Mouse (Mus musculus) midbrain, embryonic 16.5 days (tissue): ENCODE data around the gene Parm1. TPM values are rescaled to one million over a fixed set of nuclear protein-coding genes. Genes with fewer than 3 reads are reported as not detected.
A peak's percentile ranks its signal among the peaks of the same experiment; 100 is the strongest.

Source experiments
- ATAC-seq: fragments of 200-750 bp; cut with Nextera tagmentation; 2 replicates; pipeline ENCODE4 v1.8.0; 2017; ENCODE audit warnings: moderate TSS enrichment
- H3K27ac ChIP-seq: fragments of 300-500 bp; sonication (generic); 2 replicates; pipeline ENCODE4 v1.5.1; 2014; ENCODE audit warnings: mild to moderate bottlenecking, low read length, mixed read lengths
- H3K27me3 ChIP-seq: fragments of 300-500 bp; sonication (generic); 2 replicates; pipeline ENCODE4 v1.6.1; 2014; ENCODE audit warnings: low read depth, low read length, mixed read lengths; ENCODE audit not compliant: control insufficient read depth, insufficient read depth
- H3K36me3 ChIP-seq: fragments of 300-500 bp; sonication (generic); 2 replicates; pipeline ENCODE4 v1.6.1; 2014; ENCODE audit warnings: mild to moderate bottlenecking, low read length, moderate library complexity, mixed read lengths; ENCODE audit not compliant: control insufficient read depth, insufficient read depth
- H3K4me1 ChIP-seq: fragments of 300-500 bp; sonication (generic); 2 replicates; pipeline ENCODE4 v1.6.1; 2014; ENCODE audit warnings: mild to moderate bottlenecking, low read length, mixed read lengths; ENCODE audit not compliant: control insufficient read depth, insufficient read depth
- H3K4me2 ChIP-seq: fragments of 300-500 bp; sonication (generic); 2 replicates; pipeline ENCODE4 v1.6.1; 2014; ENCODE audit warnings: mild to moderate bottlenecking, low read length, mixed read lengths
- H3K4me3 ChIP-seq: fragments of 300-500 bp; sonication (generic); 2 replicates; pipeline ENCODE4 v1.5.1; 2014; ENCODE audit warnings: low read depth, mild to moderate bottlenecking, low read length, moderate library complexity, mixed read lengths
- H3K9ac ChIP-seq: fragments of 300-500 bp; sonication (generic); 2 replicates; pipeline ENCODE4 v1.6.1; 2014; ENCODE audit warnings: low read depth, low read length, mixed read lengths
- H3K9me3 ChIP-seq: fragments of 300-500 bp; sonication (generic); replicated peaks from 2 replicates; pipeline ENCODE4 v1.6.1; 2014; ENCODE audit warnings: mild to moderate bottlenecking, low read length, mixed read lengths; ENCODE audit not compliant: control insufficient read depth, poor library complexity, severe bottlenecking
- WGBS: fragments of 180-500 bp; shearing (Covaris S2); extraction: QIAGEN DNeasy Blood & Tissue Kit; methylation state at CpG from one replicate; pipeline ENCODE4 v1.1.7; 2014; 5-methylcytosine and 5-hydroxymethylcytosine counted together
- polyA plus RNA-seq: library from polyadenylated mRNA; unstranded; fragments of >200 nt; fragmentation: Nextera tagmentation; extraction: Ambion mirVana; gene quantifications from 2 replicates; pipeline ENCODE4 v1.2.1, GENCODE M21; 2015

The Parm1 gene
- polyA plus RNA-seq, 1 experiment from 2014 or later, result 6.7 TPM

DNA sequence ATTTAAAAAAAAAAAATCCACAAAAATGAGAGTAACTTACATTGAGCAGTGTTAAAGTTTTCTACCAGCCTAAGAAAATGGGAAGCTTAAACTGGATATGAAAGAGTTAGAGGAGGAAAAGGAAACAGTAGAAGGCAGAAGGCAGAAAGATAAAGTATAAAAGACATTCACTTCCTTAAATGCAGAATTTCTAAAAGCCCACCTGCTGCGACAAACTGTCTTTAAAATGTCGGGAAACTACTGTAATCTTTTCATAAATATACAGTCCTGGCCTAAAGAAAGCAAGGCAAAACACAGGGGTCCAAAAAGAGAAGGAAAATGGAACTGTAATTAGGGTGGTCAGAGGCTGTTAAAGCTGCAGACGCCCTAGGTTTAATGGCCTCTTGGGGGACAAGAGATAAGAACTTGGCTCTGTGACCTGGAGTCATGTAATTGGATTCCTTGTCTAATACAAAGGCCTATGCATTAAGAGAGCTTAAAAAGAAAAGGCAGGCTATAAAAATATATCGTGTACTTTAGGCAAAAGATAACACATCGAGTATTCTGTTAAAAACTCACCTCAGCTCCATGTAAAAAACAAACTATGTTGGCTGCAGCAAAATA lies 13.0 kb upstream of the Parm1 start:
- H3K36me3 ChIP-seq, result no peaks in the 10 kb centered on the region
- no peak overlapping the region for H3K9ac ChIP-seq
- 56% methylated on average over 5 of the region's 5 CpGs for WGBS
- H3K4me3 ChIP-seq, result no peak overlapping the region
- H3K9me3 ChIP-seq, result no peaks in the 10 kb centered on the region; the same call in 1 of the 2 replicates
- no peak overlapping the region for H3K4me2 ChIP-seq
- no peaks in the 10 kb centered on the region for H3K27me3 ChIP-seq
- H3K27ac ChIP-seq, result no peak overlapping the region
- no peak for ATAC-seq
- no peaks in the 10 kb centered on the region for H3K4me1 ChIP-seq

GRCm38 (mm10) chr5:91517077-91517476 lies 338 bp upstream of the Parm1 start:
- H3K4me3 ChIP-seq, result peak overlapping the region; percentile 59
- WGBS, result 18% methylated on average over 6 of the region's 6 CpGs
- no peaks in the 10 kb centered on the region for H3K36me3 ChIP-seq
- no peaks in the 10 kb centered on the region for H3K9me3 ChIP-seq
- H3K27me3 ChIP-seq, result peaks cover 4% of the 10 kb centered on the region; the same call in 1 of the 2 replicates
- H3K4me1 ChIP-seq, result peaks cover 18% of the 10 kb centered on the region
- H3K9ac ChIP-seq, result no peak overlapping the region
- no peak for ATAC-seq
- H3K4me2 ChIP-seq, result peak overlapping the region; percentile 97
- no peak overlapping the region for H3K27ac ChIP-seq

GRCm38 (mm10) chr5:91518302-91518790 lies 931 bp downstream of the Parm1 start:
- Histone ChIP-seq H3K4me3 (peak overlapping the region; percentile 59), H3K27ac (no peak overlapping the region), H3K4me1 (peaks cover 18% of the 10 kb centered on the region), H3K9me3 (no peaks in the 10 kb centered on the region), H3K9ac (peak overlapping the region; percentile 69), H3K36me3 (no peaks in the 10 kb centered on the region), H3K27me3 (peaks cover 4% of the 10 kb centered on the region; the same call in 1 of the 2 replicates), H3K4me2 (peak overlapping the region; percentile 97)
- WGBS, result 3% methylated on average over 16 of the region's 16 CpGs
- no peak for ATAC-seq

GRCm38 (mm10) chr5:91518946-91519345 lies 1.5 kb downstream of the Parm1 start:
- Histone ChIP-seq H3K36me3 (no peaks in the 10 kb centered on the region), H3K9ac (peak overlapping the region; percentile 31; the same call in 1 of the 2 replicates)
- WGBS, result 26% methylated on average over 7 of the region's 7 CpGs

DNA sequence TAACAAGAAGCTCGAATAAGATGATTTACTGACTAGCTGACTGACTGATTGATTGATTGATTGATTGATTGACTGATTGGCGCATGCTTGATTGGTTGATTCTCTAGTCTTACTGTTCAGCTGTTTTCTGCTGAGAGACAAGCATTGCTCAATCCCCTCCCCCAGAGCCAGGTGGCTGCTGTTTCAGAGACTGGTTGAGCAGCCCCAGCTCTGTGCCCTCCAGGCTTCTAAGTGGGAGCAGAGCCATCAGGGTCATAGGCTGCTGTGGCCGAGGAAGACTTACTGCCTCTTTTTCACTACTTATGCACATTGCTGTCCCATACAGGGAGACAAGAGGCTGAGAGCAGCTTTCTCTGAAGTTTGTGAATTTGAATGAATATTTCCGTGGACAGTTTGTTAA lies 2.1 kb downstream of the Parm1 start:
- no peak overlapping the region for H3K9ac ChIP-seq
- whole genome bisulfite sequencing, result 52% methylated on average over 4 of the region's 4 CpGs
- no peak overlapping the region for H3K27ac ChIP-seq
- ATAC-seq, result no peak
- peak overlapping the region; percentile 41 for H3K4me2 ChIP-seq
- H3K27me3 ChIP-seq, result peaks cover 4% of the 10 kb centered on the region; the same call in 1 of the 2 replicates
- peaks cover 18% of the 10 kb centered on the region for H3K4me1 ChIP-seq
- 0 out of 2 replicates have a peak overlapping the region, but pooled peaks have one; percentile 1 for H3K4me3 ChIP-seq
- H3K36me3 ChIP-seq, result no peaks in the 10 kb centered on the region
- H3K9me3 ChIP-seq, result no peaks in the 10 kb centered on the region

More at GRCm38 (mm10) chr5:91518946-91519345, 1.5 kb downstream of the Parm1 start:
- ATAC-seq, result no peak
- Histone ChIP-seq H3K4me2 (peak overlapping the region; percentile 97), H3K9me3 (no peaks in the 10 kb centered on the region), H3K27ac (no peak overlapping the region), H3K4me1 (peaks cover 18% of the 10 kb centered on the region), H3K27me3 (peaks cover 4% of the 10 kb centered on the region; the same call in 1 of the 2 replicates), H3K4me3 (peak overlapping the region; percentile 59)

DNA sequence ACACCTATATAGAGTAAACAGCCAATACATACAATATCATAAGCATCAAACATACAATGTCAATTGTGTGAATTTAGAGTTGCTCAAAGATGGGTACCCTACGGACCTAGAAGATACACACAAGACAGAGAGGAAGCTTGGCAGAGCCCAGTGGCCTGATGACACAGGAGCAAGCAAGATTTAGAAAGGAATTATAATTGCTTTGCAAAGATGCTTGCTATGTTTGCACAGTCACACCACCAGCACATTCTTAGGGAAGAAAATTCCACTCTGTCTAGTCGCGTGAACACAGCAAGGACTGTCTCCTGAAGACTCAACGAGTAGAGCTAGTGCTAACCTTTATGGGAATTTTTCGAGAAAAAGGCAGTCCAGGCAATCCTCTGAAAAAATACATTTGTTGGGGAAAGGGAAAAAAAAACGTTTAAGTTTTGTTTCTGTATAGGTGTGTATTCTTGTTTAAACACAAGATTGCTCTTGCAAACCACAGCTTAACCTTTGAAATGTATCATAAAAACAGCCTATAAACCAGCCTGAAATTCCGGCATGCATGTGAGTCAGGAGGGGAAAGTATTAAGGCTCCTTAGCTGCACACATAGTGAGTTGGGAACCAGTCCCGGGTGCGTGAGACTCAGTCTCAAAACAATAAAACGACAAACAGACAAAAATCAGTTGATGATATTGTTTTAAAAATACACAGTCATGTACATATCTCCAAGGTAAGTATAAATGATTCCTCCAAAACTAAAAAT lies 15.5 kb downstream of the Parm1 start:
- Histone ChIP-seq H3K4me3 (no peak overlapping the region), H3K9me3 (no peaks in the 10 kb centered on the region), H3K9ac (no peak overlapping the region), H3K27me3 (no peaks in the 10 kb centered on the region), H3K4me2 (no peak overlapping the region), H3K27ac (no peak overlapping the region), H3K4me1 (no peaks in the 10 kb centered on the region), H3K36me3 (no peaks in the 10 kb centered on the region)
- ATAC-seq, result no peak
- WGBS, result 84% methylated on average over 10 of the region's 10 CpGs

DNA sequence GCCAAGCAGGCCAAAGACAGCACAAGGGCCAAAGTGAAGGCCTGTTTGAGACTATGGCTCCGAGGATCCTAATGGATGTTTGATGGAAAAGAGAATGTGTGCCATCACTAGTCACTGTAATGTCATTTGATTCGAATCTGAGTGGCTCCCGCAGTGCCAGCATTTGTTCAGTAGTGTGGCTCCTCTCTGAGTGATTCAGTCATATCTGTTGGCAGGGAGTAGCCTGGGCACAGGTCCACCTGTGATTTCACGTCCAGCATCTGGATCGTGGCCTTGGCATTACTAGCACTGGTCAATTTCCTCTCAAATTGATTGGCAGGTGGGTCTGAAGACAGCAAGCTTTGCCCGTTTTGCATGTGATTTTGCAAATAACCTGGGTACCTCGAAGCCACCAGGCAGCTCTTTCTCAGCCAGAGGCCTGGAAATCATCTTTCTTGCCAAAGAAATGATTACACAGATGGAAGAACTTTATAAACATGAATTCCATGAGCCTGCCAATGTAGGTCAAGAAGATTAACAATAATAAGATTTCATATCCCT lies 41.7 kb downstream of the Parm1 start:
- no peaks in the 10 kb centered on the region for H3K4me1 ChIP-seq
- no peaks in the 10 kb centered on the region for H3K27me3 ChIP-seq
- no peaks in the 10 kb centered on the region for H3K9me3 ChIP-seq
- ATAC-seq, result peak; percentile 60; the same call in 1 of the 2 replicates
- H3K4me3 ChIP-seq, result no peak overlapping the region
- H3K9ac ChIP-seq, result no peak overlapping the region
- no peak overlapping the region for H3K4me2 ChIP-seq
- 83% methylated on average over 7 of the region's 7 CpGs for WGBS
- H3K36me3 ChIP-seq, result no peaks in the 10 kb centered on the region
- no peak overlapping the region for H3K27ac ChIP-seq

- H3K4me2 ChIP-seq, result no peak overlapping the region
- H3K4me3 ChIP-seq, result no peak overlapping the region
- no peak overlapping the region for H3K27ac ChIP-seq
- H3K9me3 ChIP-seq, result no peaks in the 10 kb centered on the region
- 74% methylated on average over 2 of the region's 2 CpGs for WGBS
- no peaks in the 10 kb centered on the region for H3K27me3 ChIP-seq
- no peak overlapping the region for H3K9ac ChIP-seq
- no peaks in the 10 kb centered on the region for H3K36me3 ChIP-seq
- no peak for ATAC-seq
- H3K4me1 ChIP-seq, result no peaks in the 10 kb centered on the region
Observed at GRCm38 (mm10) chr5:91559711-91560110, 42.3 kb downstream of the Parm1 start.

- no peak overlapping the region for H3K4me2 ChIP-seq
- no peaks in the 10 kb centered on the region for H3K9me3 ChIP-seq
- 79% methylated on average over 3 of the region's 3 CpGs for WGBS
- H3K4me1 ChIP-seq, result no peaks in the 10 kb centered on the region
- no peak for ATAC-seq
- H3K9ac ChIP-seq, result no peak overlapping the region
- no peak overlapping the region for H3K27ac ChIP-seq
- no peaks in the 10 kb centered on the region for H3K27me3 ChIP-seq
- no peaks in the 10 kb centered on the region for H3K36me3 ChIP-seq
- H3K4me3 ChIP-seq, result no peak overlapping the region
Observed at GRCm38 (mm10) chr5:91561394-91561793, 44.0 kb downstream of the Parm1 start.
